Mouse (Mus musculus) C2C12 (cell line): ENCODE measurements around the gene Gm20388.

Experiments
- CTCF ChIP-seq: IDR thresholded peaks from one replicate; pipeline ENCODE4 v1.5.1; 2011; ENCODE audit not compliant: control insufficient read depth, insufficient read depth, insufficient read length
- MYOD1 ChIP-seq: IDR thresholded peaks from one replicate; pipeline ENCODE4 v1.6.1; 2011; ENCODE audit warnings: low read depth; ENCODE audit not compliant: control insufficient read depth, insufficient read length
- USF1 ChIP-seq: IDR thresholded peaks from one replicate; pipeline ENCODE4 v1.6.1; 2011; ENCODE audit warnings: low read depth, mild to moderate bottlenecking, control low read depth, moderate library complexity

DNA sequence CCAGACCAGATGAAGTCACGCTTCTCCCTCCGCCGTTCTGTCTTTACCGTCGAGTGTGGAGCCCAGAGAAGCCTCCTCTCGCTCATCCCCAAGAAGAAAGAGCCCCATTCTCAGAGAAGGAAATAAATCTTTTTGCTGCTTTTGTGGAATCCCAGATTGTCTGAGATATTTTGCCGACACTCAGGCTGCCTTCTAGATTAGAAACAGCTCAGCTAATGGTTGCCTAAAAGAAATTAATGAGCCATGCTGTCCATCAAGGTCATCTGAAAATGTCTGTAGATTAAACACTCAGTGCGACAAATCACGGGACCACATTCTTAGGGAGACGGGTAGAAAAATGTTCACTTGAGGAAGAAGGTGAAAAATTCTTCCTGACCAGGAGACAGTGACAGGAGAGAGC, 1481.8 kb downstream of the Gm20388 start:
- TF ChIP-seq CTCF: no peak
- TF ChIP-seq MYOD1: no peak
- TF ChIP-seq USF1: no peak
